Mouse (Mus musculus): ENCODE measurements around the gene Rbm34.
"Not testable (repeated sequence)": the region's sequence is repeated elsewhere in the genome, so short reads cannot be mapped to it uniquely, and the experiment has no call there.

Rbm34 gene

DNA sequence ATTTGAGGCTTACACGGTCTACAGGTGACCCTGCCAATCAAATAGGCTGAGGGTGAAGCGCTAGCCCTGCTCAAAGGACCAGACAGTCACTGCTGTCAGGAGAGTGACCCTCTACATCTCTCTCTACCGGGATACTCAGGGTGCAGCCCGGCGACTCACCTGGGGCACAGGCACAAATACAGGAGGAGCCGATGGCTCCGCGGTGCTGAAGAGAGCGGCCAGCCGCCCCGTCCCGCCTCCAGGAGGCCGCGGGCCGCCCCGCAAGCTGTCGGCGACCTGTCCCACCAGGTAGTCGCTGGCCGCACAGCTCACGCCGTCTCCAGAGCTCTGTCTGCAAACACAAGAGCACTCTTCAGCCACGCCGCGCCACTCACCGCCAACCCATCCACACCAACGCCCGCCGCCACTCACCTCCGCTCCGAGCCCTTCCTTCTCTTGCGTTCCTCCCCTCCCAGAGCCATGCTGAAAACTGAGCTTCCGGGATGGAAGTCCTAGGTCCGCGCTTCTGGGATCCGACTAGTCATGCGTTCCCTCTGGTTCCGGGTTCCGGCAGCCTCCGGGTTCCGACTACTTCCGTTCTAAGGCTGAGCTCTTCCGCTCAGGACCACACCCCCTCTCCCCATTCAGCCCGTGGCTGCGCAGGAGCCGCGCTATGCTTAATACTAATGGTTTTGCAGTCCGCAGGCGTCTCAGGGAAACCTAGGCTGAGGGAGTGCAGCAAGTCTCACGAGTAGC, at the start of gene Rbm34:
Gene Rbm34 (minus strand): TSS at position 493 of the 735 bp plus-strand sequence.
- peak; percentile 98 for DNase-seq (ENCODE audit: low read depth)

DNA sequence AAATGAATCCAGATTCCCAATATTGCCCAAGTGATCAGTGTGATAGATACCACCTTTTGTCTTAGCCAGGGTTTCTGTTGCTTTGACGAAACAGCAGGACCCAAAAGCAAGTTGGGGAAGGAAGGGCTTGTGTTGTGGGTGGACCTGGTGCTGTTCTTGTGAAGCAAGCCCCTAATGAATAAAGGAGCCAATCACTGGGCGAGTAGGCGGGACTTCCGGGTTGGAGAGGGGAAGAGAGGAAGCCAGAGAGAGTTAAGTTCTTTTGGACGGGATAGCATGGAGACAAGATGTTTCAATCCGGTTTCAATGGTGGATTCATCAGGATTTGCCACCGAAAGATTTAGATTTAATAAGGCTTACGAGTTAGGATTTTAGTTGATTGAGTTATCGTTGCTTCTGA, 40.8 kb upstream of the Rbm34 start:
- DNase-seq (ENCODE audit: low read depth): no peak

- no peak for DNase-seq (ENCODE audit: low read depth)
These were observed 23.6 kb upstream of the Rbm34 start for GRCm38 (mm10) chr8:126994506-126994905.

DNA sequence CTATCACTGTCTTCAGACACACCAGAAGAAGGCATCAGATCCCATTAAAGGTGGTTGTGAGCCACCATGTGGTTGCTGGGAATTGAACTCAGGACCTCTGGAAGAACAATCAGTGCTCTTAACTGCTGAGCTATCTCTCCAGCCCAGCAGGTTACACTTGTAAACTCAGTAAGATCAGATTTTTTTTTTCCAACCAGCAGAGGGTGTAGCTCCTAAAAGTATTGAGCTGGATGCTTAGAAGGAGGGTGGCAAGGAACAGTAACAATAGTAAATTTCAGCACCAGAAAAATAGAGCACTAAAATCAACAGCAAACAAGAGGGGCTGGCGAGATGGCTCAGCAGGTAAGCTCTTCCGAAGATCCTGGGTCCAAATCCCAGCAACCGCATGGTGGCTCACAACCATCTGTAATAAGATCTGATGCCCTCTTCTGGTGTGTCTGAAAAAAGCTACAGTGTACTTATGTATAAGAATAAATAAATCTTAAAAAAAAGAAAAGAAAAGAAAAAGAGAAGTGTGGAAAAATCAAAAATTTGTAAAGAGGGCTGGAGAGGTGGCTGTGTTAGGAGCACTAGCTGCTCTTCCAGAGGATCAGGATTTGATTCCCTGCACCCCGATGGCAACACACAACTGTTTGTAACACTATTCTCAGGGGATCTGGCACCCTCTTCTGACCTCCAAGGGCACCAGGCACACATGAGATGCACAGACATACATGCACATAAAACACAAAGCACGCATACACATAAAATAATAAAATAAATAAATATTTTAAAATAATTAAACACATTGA, 18.7 kb upstream of the Rbm34 start:
- peak; percentile 32 for DNase-seq (ENCODE audit: low read depth)

DNA sequence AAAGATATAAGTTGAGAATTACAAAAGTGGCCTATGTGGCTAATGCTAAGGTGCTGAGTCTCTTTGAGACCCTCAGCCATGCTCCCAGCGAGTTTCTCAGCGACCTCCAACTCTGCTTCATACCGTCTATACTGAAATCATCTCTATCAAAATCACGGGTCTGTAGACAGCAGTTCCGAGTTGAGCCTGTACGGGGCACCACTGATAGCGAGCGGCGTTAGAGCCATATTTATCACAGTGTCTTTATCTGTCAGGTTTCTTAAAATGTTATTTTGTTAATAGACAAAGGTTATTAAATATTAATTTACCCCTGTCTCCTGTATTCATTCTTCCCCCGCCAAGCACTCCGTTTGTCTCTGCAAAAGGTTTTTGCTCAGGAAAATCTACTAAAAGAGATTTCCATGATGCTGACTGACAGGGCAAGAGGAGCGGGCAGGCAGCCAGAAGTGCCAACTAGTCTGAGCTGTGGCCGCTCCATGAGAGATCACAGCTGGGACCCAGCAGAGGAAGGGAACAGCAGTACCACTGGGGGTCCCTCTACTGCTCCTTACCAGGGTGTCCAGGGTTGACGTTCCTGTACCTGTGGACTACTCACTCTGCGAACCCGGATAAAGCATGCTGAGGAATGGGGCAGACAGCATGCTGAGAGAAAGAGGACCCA, 17.6 kb upstream of the Rbm34 start:
- DNase-seq (ENCODE audit: low read depth): no peak

GRCm38 (mm10) chr8:126986495-126986894, 15.6 kb upstream of the Rbm34 start:
- DNase-seq (ENCODE audit: low read depth): peak; percentile 78

DNA sequence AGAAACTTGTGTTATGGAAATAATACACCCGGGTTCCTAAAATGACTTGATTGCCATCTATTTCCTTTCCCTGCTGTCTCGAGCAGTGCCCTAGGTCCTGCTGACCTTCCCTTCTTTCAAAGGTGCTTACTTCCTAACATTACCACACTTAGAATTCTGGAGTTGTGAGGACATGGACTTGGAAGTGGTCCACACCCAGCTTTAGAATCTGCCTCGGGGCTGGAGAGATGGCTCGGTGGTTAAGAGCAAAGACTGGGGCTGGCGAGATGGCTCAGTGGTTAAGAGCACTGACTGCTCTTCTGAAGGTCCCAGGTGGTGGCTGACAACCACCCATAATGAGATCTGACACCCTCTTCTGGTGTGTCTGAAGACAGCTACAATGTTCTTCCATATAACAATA, 9.2 kb upstream of the Rbm34 start:
- DNase-seq (ENCODE audit: low read depth): no peak

DNA sequence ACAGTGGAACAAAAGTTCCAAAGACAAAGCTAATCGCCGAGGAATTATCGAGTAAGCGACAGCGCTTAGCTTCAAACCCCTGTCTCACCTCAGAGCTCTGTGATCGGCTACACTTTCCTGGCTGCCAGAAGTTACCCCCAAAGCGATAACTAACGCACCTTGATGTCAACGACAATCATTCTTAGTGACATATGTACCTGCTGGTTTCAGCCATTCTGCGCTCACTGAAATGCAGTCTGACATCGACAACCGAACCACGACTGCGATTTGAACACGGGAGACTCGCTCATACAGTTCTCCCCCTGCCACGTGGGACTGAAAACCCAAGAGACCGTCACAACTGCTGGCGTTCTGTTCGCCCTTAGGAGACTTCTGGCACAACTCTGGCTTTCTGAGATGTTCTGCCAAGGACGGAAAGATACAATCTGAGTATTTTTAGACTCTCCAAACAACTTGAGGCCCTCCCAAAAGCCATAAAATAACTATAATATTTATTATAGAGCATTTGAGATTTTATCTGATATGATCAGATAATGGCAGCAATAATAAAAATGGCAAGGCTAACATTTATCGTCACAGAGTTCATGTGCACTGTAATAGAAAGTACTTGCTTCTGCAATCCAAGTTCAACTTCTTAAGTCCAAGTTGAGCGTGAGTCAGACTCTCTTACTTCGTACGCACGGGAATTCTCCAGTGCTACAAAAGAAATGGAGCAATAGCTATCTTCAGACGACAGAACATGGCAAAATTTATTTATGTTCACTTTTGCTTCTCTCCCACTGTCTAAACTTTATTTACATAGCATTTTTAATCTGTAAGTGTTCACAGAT, 8.4 kb upstream of the Rbm34 start:
- DNase-seq (ENCODE audit: low read depth): peak; percentile 23

- DNase-seq (ENCODE audit: low read depth): not testable (repeated sequence)
These were observed 7.7 kb upstream of the Rbm34 start for GRCm38 (mm10) chr8:126978535-126978934.

GRCm38 (mm10) chr8:126978028-126978427, 7.2 kb upstream of the Rbm34 start:
- no peak for DNase-seq (ENCODE audit: low read depth)

GRCm38 (mm10) chr8:126976608-126977348, 5.9 kb upstream of the Rbm34 start:
- DNase-seq (ENCODE audit: low read depth): no peak

DNA sequence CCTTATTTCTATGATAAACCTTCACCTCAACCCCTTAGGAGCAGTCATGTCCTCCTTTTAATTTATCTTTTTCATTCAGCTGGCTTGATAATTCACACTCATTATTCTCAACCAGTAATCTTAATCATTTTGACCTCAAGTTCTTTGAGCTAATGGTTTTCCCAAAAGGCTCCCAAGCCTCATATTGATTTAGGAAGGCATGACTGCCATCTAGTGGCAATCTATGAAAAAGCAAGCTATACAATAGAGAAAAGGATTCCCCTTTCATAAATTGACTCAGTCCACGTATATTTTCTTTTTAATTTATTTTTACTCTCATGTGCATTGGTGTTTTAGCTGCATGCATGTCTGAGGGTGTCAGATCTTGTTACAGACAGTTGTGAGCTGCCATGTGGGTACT, 4.8 kb upstream of the Rbm34 start:
- DNase-seq (ENCODE audit: low read depth): peak; percentile 82

- no peak for DNase-seq (ENCODE audit: low read depth)
These were observed 3.6 kb upstream of the Rbm34 start for GRCm38 (mm10) chr8:126974511-126974910.

- DNase-seq (ENCODE audit: low read depth): peak; percentile 97
These were observed 2.9 kb upstream of the Rbm34 start for GRCm38 (mm10) chr8:126973686-126974265.

DNA sequence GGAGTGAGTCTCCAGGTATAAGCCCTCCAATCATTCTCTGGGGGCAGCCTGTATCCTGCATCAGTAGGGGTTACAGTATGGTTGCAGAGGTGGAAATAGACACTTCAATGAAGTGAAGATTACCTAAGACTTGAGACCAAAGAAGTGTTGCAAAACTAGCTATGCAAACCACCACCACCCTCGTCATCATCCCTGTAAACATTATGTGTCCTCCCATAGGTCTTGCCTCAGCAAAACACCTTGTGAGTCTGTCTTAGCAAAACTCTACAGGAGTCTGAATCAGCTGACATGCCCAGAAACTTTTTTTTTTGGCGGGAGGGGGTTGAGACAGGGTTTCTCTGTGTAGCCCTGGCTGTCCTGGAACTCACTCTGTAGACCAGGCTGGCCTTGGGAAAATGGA, 1.8 kb upstream of the Rbm34 start:
- DNase-seq (ENCODE audit: low read depth): peak; percentile 78

DNA sequence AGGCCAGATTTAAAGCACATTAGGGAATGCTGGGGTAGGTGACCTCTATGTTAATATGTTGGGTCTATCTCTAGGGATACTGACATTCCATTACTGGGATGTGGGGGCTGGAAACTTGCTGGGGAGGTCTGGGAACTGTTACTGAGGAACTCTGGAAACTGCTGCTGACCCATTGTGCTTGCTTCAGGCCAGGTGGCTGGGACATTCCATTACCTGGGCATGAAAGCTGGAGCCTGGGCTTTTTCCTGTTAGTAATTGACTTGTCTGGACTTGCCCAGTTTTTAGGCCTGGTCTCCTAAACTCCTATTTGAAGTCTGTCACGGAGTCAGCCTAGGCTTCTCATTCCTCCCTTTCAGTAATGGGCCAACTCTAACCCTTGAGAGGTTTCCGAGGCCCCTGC, 1.2 kb upstream of the Rbm34 start:
- no peak for DNase-seq (ENCODE audit: low read depth)

- no peak for DNase-seq (ENCODE audit: low read depth)
These were observed 418 bp upstream of the Rbm34 start for GRCm38 (mm10) chr8:126971314-126971664.

DNA sequence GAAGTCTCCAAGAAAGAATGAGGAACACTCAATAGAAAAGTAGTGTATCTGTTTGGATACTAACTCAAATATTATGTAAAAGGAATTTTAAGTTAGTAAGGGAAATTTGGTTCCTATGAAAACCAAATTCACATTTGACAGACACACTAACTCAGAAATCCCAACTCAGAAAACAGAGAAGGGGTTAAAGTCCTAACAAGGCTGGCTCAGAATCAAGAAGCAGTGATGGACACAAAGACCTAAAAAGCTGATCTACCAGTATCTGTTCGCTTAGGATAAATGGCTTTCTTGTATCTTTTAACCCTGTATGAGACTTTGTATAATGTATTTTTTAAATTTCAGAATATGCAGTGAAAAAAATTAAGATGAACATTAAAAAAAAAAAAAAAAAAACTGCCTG, 1.3 kb downstream of the Rbm34 start:
- DNase-seq (ENCODE audit: low read depth): no peak

GRCm38 (mm10) chr8:126968107-126968506, 2.8 kb downstream of the Rbm34 start:
- DNase-seq (ENCODE audit: low read depth): no peak

DNA sequence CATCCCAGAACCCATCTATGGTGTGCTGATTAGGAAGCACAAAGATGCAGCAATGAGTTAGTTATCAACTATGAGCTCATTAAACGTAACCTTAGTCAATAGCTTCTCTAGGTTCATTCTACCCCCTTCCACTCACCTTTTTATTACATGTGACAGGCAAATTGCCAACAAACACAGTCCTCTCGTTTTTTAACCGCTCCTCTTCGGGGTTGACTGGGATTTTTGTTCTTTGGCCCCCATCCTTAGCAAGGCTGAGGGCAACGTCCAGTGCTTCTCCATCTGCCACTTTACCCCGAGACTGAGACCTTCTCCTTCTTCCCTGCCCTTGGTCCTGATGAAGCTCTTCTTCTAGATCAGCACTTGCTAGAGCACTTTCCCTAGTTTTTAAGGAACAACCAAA, 5.6 kb downstream of the Rbm34 start:
- DNase-seq (ENCODE audit: low read depth): no peak

- no peak for DNase-seq (ENCODE audit: low read depth)
These were observed 8.0 kb downstream of the Rbm34 start for GRCm38 (mm10) chr8:126962871-126963270.
